Mouse (Mus musculus): Measurements from ENCODE around the gene Zc3h8. TPM values are rescaled to one million over a fixed set of nuclear protein-coding genes. Genes with fewer than 3 reads are reported as not detected.

The Zc3h8 gene
- total RNA-seq, 2 experiments from 2014 or later, result 3.0 to 3.3 TPM

- no peak for DNase-seq
Measured at GRCm38 (mm10) chr2:128890661-128891335, 53.1 kb downstream of the Zc3h8 start.

- no peak for DNase-seq
Measured at GRCm38 (mm10) chr2:128887866-128888550, 55.9 kb downstream of the Zc3h8 start.

DNA sequence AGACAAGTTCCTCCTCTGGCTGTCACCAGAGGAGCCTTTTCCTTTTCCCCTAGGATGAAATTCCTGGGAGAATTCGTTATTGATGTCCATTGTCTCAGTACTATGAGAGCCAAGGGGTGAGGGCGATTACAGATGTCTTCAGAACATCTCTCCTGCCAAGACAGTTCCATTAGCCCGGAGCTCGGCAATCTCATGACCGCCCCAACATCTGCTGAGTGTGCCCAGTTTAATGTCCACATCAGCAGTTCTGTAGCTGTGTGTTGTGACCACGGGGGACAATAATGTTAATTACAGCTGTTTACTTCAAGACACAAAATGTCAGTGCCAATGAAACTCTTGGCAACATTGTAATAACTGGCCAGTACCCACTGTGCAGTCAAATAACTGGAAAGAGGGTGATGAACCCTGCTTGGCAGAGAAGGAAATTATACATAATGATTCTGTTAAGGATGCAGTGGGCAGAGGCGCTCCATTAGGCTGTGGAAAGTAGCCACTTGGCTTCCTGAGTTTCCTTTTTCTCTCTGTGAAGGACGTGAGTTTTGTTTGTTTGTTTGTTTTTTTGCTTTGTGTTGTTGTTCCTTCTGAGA lies 58.6 kb downstream of the Zc3h8 start:
- no peak for DNase-seq

- DNase-seq, result no peak
Measured at GRCm38 (mm10) chr2:128881236-128881635, 62.6 kb downstream of the Zc3h8 start.

Small RNA genes lying within 50 kb of the gene (microRNA-seq; reads per million reads assigned to microRNA genes)
- 0 reads per million in 2 experiments for gene Gm22859

Other genes starting within 250 kb of the Zc3h8 start
- 1 to 10 TPM; 4.1 to 4.4 TPM for gene Mertk, start 245.1 kb downstream of the Zc3h8 start, total RNA-seq (2021)
- 10 to 100 TPM; 24.5 to 24.6 TPM for gene Tmem87b, start 126.0 kb downstream of the Zc3h8 start, total RNA-seq (2021)
- gene Fbln7, start 81.1 kb downstream of the Zc3h8 start, total RNA-seq (2021), result under 1 TPM; 0.54 to 0.74 TPM
- 1 to 10 TPM; 3.6 to 5.1 TPM for gene Zc3h6, start 23.3 kb upstream of the Zc3h8 start, total RNA-seq (2021)
- gene Gm10762, start 23.6 kb upstream of the Zc3h8 start, total RNA-seq (2021), result 10 to 100 TPM; 12.0 to 14.9 TPM
- under 1 TPM in 1 of 2 experiments, not detected in 1; 0.07 TPM for gene Vinac1, start 104.1 kb upstream of the Zc3h8 start, total RNA-seq (2021)
- gene Ttl, start 121.9 kb upstream of the Zc3h8 start, total RNA-seq (2021), result 10 to 100 TPM; 18.7 to 18.9 TPM
- 10 to 100 TPM; 14.3 to 15.5 TPM for gene Polr1b, start 156.9 kb upstream of the Zc3h8 start, total RNA-seq (2021)
- 10 to 100 TPM in 1 of 2 experiments, 1 to 10 TPM in 1; 9.6 to 10.6 TPM for gene Chchd5, start 185.6 kb upstream of the Zc3h8 start, total RNA-seq (2021)